Mouse (Mus musculus) limb, embryonic 14.5 days (tissue): Measurements from ENCODE around the gene Cdh5. TPM values are rescaled to one million over a fixed set of nuclear protein-coding genes. Genes with fewer than 3 reads are reported as not detected.

Source experiments
- ATAC-seq: fragments of 200-750 bp; cut with Nextera tagmentation; 2 replicates; pipeline ENCODE4 v1.8.0; 2017; ENCODE audit warnings: low read depth, moderate number of reproducible peaks, moderate TSS enrichment; ENCODE audit not compliant: low FRiP score
- DNase-seq: peaks from one replicate; pipeline ENCODE4 v3.0.0-alpha.2; 2015; ENCODE audit warnings: low spot score
- H3K27ac ChIP-seq: fragments of 300-500 bp; sonication (generic); replicated peaks from 2 replicates; pipeline ENCODE4 v1.5.1; 2014; ENCODE audit warnings: low read depth, mild to moderate bottlenecking, low read length, moderate library complexity, mixed read lengths
- H3K27me3 ChIP-seq: fragments of 300-500 bp; sonication (generic); 2 replicates; pipeline ENCODE4 v1.6.1; 2014; ENCODE audit warnings: low read length, mixed read lengths; ENCODE audit not compliant: control insufficient read depth, insufficient read depth
- H3K36me3 ChIP-seq: fragments of 300-500 bp; sonication (generic); 2 replicates; pipeline ENCODE4 v1.6.1; 2014; ENCODE audit warnings: mild to moderate bottlenecking, low read length, moderate library complexity, mixed read lengths; ENCODE audit not compliant: control insufficient read depth, insufficient read depth
- H3K4me1 ChIP-seq: fragments of 300-500 bp; sonication (generic); 2 replicates; pipeline ENCODE4 v1.6.1; 2014; ENCODE audit warnings: antibody characterized with exemption, low read length, mixed read lengths; ENCODE audit not compliant: control insufficient read depth, insufficient read depth
- H3K4me2 ChIP-seq: fragments of 300-500 bp; sonication (generic); replicated peaks from 2 replicates; pipeline ENCODE4 v1.6.1; 2014; ENCODE audit warnings: low read depth, mild to moderate bottlenecking, low read length, moderate library complexity; ENCODE audit not compliant: severe bottlenecking
- H3K4me3 ChIP-seq: fragments of 300-500 bp; sonication (generic); replicated peaks from 2 replicates; pipeline ENCODE4 v1.5.1; 2014; ENCODE audit warnings: low read length
- H3K9ac ChIP-seq: fragments of 300-500 bp; sonication (generic); 2 replicates; pipeline ENCODE4 v1.6.1; 2014; ENCODE audit warnings: mild to moderate bottlenecking, low read depth, low read length, moderate library complexity; ENCODE audit not compliant: severe bottlenecking
- H3K9me3 ChIP-seq: fragments of 300-500 bp; sonication (generic); 2 replicates; pipeline ENCODE4 v1.6.1; 2016; ENCODE audit warnings: low read length; ENCODE audit not compliant: control insufficient read depth
- POLR2A ChIP-seq: fragments of 200-500 bp; IDR thresholded peaks from 2 replicates; pipeline ENCODE4 v1.8.0; 2012; ENCODE audit warnings: inconsistent platforms, mild to moderate bottlenecking, moderate library complexity, borderline replicate concordance; ENCODE audit not compliant: insufficient read depth, insufficient read length; ENCODE audit errors: extremely low read depth
- WGBS: fragments of 180-500 bp; shearing (Covaris S2); extraction: QIAGEN DNeasy Blood & Tissue Kit; methylation state at CpG from one replicate; pipeline ENCODE4 v1.1.7; 2014; 5-methylcytosine and 5-hydroxymethylcytosine counted together
- polyA plus RNA-seq, 2 experiments: library from polyadenylated mRNA; depleted of rRNA in 1 of 2; stranded (reverse) in 1 of 2; unstranded in 1 of 2; fragments of >200 nt; fragmentation: Nextera tagmentation in 1 of 2; extraction: Ambion mirVana in 1 of 2; gene quantifications; 2 replicates each; pipeline versions ENCODE4 v1.2.1 to v1.2.3; 2012 to 2014

Cdh5 gene
- polyA plus RNA-seq, 2 experiments = 34.6 to 58.0 TPM

GRCm38 (mm10) chr8:104187622-104188021 lies 86.2 kb downstream of the Cdh5 start:
- TF ChIP-seq POLR2A = no peak
- Histone ChIP-seq H3K27ac (no peak overlapping the region), H3K4me3 (no peak overlapping the region), H3K36me3 (no peaks in the 10 kb centered on the region), H3K27me3 (no peaks in the 10 kb centered on the region), H3K4me2 (no peak overlapping the region), H3K4me1 (no peaks in the 10 kb centered on the region), H3K9ac (no peak overlapping the region), H3K9me3 (no peaks in the 10 kb centered on the region)
- ATAC-seq = no peak
- no peak for DNase-seq
- WGBS = 85% methylated on average over 6 of the region's 6 CpGs

- no peak overlapping the region for H3K9ac ChIP-seq
- no peaks in the 10 kb centered on the region for H3K4me1 ChIP-seq
- no peak for TF ChIP-seq POLR2A
- H3K27me3 ChIP-seq = no peaks in the 10 kb centered on the region
- ATAC-seq (no peak), DNase-seq (no peak)
- no peak overlapping the region for H3K4me2 ChIP-seq
- WGBS = 57% methylated on average over 5 of the region's 5 CpGs
- H3K36me3 ChIP-seq = no peaks in the 10 kb centered on the region
- H3K9me3 ChIP-seq = no peaks in the 10 kb centered on the region
- H3K4me3 ChIP-seq = no peak overlapping the region
- H3K27ac ChIP-seq = no peak overlapping the region
These were observed 87.0 kb downstream of the Cdh5 start for GRCm38 (mm10) chr8:104188459-104188858.

- ATAC-seq (no peak), DNase-seq (no peak)
- no peak overlapping the region for H3K4me2 ChIP-seq
- H3K4me3 ChIP-seq = no peak overlapping the region
- H3K27ac ChIP-seq = no peak overlapping the region
- H3K36me3 ChIP-seq = no peaks in the 10 kb centered on the region
- TF ChIP-seq POLR2A = no peak
- H3K9me3 ChIP-seq = no peaks in the 10 kb centered on the region
- no peak overlapping the region for H3K9ac ChIP-seq
- 72% methylated on average over 6 of the region's 6 CpGs for WGBS
- no peaks in the 10 kb centered on the region for H3K27me3 ChIP-seq
- H3K4me1 ChIP-seq = no peaks in the 10 kb centered on the region
These were observed 89.5 kb downstream of the Cdh5 start for GRCm38 (mm10) chr8:104190777-104191468.

GRCm38 (mm10) chr8:104191496-104191895 lies 90.1 kb downstream of the Cdh5 start:
- peak; percentile 21 for DNase-seq
- no peak for TF ChIP-seq POLR2A

More at GRCm38 (mm10) chr8:104191496-104191895, 90.1 kb downstream of the Cdh5 start:
- H3K9ac ChIP-seq = no peak overlapping the region
- H3K4me2 ChIP-seq = no peak overlapping the region
- H3K27me3 ChIP-seq = no peaks in the 10 kb centered on the region
- ATAC-seq = no peak
- 52% methylated on average over 11 of the region's 11 CpGs for WGBS
- H3K27ac ChIP-seq = no peak overlapping the region
- H3K36me3 ChIP-seq = no peaks in the 10 kb centered on the region
- H3K4me1 ChIP-seq = no peaks in the 10 kb centered on the region
- no peaks in the 10 kb centered on the region for H3K9me3 ChIP-seq
- no peak overlapping the region for H3K4me3 ChIP-seq

Other genes starting within 250 kb of the Cdh5 start
- gene Bean1, start 68.8 kb downstream of the Cdh5 start, polyA plus RNA-seq (2012; rRNA removed) = 4.5 and 6.5 TPM in 2 replicates
- 1.7 and 1.8 TPM in 2 replicates for gene Bean1, start 68.8 kb downstream of the Cdh5 start, polyA plus RNA-seq (2014; fragmentation: Nextera tagmentation; extraction: Ambion mirVana)
- 18.5 and 20.4 TPM in 2 replicates for gene Tk2, start 146.9 kb downstream of the Cdh5 start, polyA plus RNA-seq (2012; rRNA removed)
- 19.2 and 20.2 TPM in 2 replicates for gene Tk2, start 146.9 kb downstream of the Cdh5 start, polyA plus RNA-seq (2014; fragmentation: Nextera tagmentation; extraction: Ambion mirVana)
- gene Cklf, start 149.2 kb downstream of the Cdh5 start, polyA plus RNA-seq (2012; rRNA removed) = 49.2 and 56.0 TPM in 2 replicates
- 36.9 and 42.2 TPM in 2 replicates for gene Cklf, start 149.2 kb downstream of the Cdh5 start, polyA plus RNA-seq (2014; fragmentation: Nextera tagmentation; extraction: Ambion mirVana)
- gene Cmtm2a, start 191.6 kb downstream of the Cdh5 start, polyA plus RNA-seq (2012; rRNA removed) = not detected in 2 replicates
- not detected in 2 replicates for gene Cmtm2a, start 191.6 kb downstream of the Cdh5 start, polyA plus RNA-seq (2014; fragmentation: Nextera tagmentation; extraction: Ambion mirVana)
- gene Gm45711, start 208.5 kb downstream of the Cdh5 start, polyA plus RNA-seq (2012; rRNA removed) = not detected in 2 replicates
- not detected in 2 replicates for gene Gm45711, start 208.5 kb downstream of the Cdh5 start, polyA plus RNA-seq (2014; fragmentation: Nextera tagmentation; extraction: Ambion mirVana)
- not detected in 2 replicates for gene Cmtm1, start 208.5 kb downstream of the Cdh5 start, polyA plus RNA-seq (2012; rRNA removed)
- gene Cmtm1, start 208.5 kb downstream of the Cdh5 start, polyA plus RNA-seq (2014; fragmentation: Nextera tagmentation; extraction: Ambion mirVana) = not detected in 2 replicates
- gene Gm11020, start 219.9 kb downstream of the Cdh5 start, polyA plus RNA-seq (2012; rRNA removed) = not detected in 2 replicates
- gene Gm11020, start 219.9 kb downstream of the Cdh5 start, polyA plus RNA-seq (2014; fragmentation: Nextera tagmentation; extraction: Ambion mirVana) = not detected in 2 replicates
- not detected in 2 replicates for gene Cmtm2b, start 220.6 kb downstream of the Cdh5 start, polyA plus RNA-seq (2012; rRNA removed)
- gene Cmtm2b, start 220.6 kb downstream of the Cdh5 start, polyA plus RNA-seq (2014; fragmentation: Nextera tagmentation; extraction: Ambion mirVana) = not detected in 2 replicates
- gene Cmtm3, start 237.8 kb downstream of the Cdh5 start, polyA plus RNA-seq (2012; rRNA removed) = 240 and 361 TPM in 2 replicates
- gene Cmtm3, start 237.8 kb downstream of the Cdh5 start, polyA plus RNA-seq (2014; fragmentation: Nextera tagmentation; extraction: Ambion mirVana) = 176 and 185 TPM in 2 replicates